Mouse (Mus musculus) kidney, embryonic 15.5 days (tissue): Measurements from ENCODE around the gene Yjefn3. TPM values are rescaled to one million over a fixed set of nuclear protein-coding genes. Genes with fewer than 3 reads are reported as not detected.

Experiments
- ATAC-seq: fragments of 200-750 bp; cut with Nextera tagmentation; replicated peaks from 2 replicates; pipeline ENCODE4 v1.8.0; 2017; ENCODE audit warnings: moderate TSS enrichment; ENCODE audit not compliant: low FRiP score
- H3K27ac ChIP-seq: fragments of 300-500 bp; sonication (generic); 2 replicates; pipeline ENCODE4 v1.5.1; 2015; ENCODE audit warnings: mild to moderate bottlenecking, inconsistent platforms
- H3K27me3 ChIP-seq: fragments of 300-500 bp; sonication (generic); 2 replicates; pipeline ENCODE4 v1.6.1; 2015; ENCODE audit warnings: inconsistent platforms
- H3K36me3 ChIP-seq: fragments of 300-500 bp; sonication (generic); 2 replicates; pipeline ENCODE4 v1.6.1; 2015; ENCODE audit warnings: inconsistent platforms
- H3K4me1 ChIP-seq: fragments of 300-500 bp; sonication (generic); 2 replicates; pipeline ENCODE4 v1.6.1; 2015; ENCODE audit warnings: inconsistent platforms
- H3K4me2 ChIP-seq: fragments of 300-500 bp; sonication (generic); 2 replicates; pipeline ENCODE4 v1.6.1; 2015; ENCODE audit warnings: moderate library complexity, mild to moderate bottlenecking, inconsistent platforms
- H3K4me3 ChIP-seq: fragments of 300-500 bp; sonication (generic); replicated peaks from 2 replicates; pipeline ENCODE4 v1.5.1; 2015; ENCODE audit warnings: mild to moderate bottlenecking, inconsistent platforms
- H3K9ac ChIP-seq: fragments of 300-500 bp; sonication (generic); 2 replicates; pipeline ENCODE4 v1.6.1; 2015; ENCODE audit warnings: mild to moderate bottlenecking, inconsistent platforms
- H3K9me3 ChIP-seq: fragments of 300-500 bp; sonication (generic); replicated peaks from 2 replicates; pipeline ENCODE4 v1.6.1; 2016; ENCODE audit warnings: inconsistent platforms
- WGBS: fragments of 180-500 bp; shearing (Covaris S2); methylation state at CpG from one replicate; pipeline ENCODE4 v1.1.7; 2015; ENCODE audit warnings: mixed read lengths; 5-methylcytosine and 5-hydroxymethylcytosine counted together
- polyA plus RNA-seq: library from polyadenylated mRNA; unstranded; fragments of >200 nt; fragmentation: Nextera tagmentation; extraction: Ambion mirVana; gene quantifications from 2 replicates; pipeline ENCODE4 v1.2.1, GENCODE M21; 2015

Yjefn3 gene
- polyA plus RNA-seq, 1 experiment from 2014 or later: 5.2 TPM

DNA sequence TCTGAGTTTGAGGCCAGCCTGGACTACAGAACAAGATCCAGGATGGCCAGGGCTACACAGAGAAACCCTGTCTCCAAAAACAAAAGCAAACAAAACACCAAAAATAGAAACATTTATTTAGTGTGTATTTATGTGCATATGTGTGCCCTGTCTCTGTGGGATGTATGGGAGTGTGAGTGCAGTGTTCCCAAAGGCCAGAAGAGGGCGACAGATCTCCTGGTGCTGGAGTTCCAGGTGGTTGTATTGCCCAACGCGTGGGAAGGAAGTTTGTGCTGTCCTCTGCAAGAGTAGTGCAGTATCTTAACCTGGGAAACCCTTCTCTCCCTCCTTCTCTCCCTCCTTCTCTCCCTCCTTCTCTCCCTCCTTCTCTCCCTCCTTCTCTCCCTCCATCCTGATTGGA, 52.6 kb downstream of the Yjefn3 start:
- Histone ChIP-seq H3K27me3 (no peaks in the 10 kb centered on the region), H3K9ac (no peak overlapping the region), H3K4me1 (no peaks in the 10 kb centered on the region), H3K9me3 (no peaks in the 10 kb centered on the region), H3K36me3 (no peaks in the 10 kb centered on the region), H3K4me2 (no peak overlapping the region), H3K4me3 (no peak overlapping the region), H3K27ac (no peak overlapping the region)
- no peak for ATAC-seq
- 47% methylated on average over 3 of the region's 3 CpGs for WGBS

DNA sequence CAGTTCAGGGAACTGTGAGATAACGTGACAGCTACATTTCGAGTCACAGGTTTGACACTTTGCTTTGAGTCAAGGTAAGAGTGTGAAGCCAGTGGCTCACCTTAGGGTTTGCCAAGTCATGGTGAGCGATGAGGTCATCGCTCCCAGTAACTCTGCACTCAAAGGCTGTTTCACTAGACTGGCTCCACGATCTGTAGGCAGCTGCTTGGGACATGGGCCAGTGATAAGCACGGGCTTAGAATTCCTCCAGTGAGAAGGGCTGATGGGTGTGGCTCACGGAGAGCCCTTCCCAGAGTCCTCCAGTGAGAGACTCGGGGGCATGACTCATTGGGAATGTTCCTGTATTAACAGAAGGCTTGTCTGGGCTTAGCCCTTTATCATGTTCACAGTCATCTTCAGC, 53.6 kb downstream of the Yjefn3 start:
- H3K27ac ChIP-seq: no peak overlapping the region
- 76% methylated on average over 8 of the region's 8 CpGs for WGBS
- no peak overlapping the region for H3K9ac ChIP-seq
- no peaks in the 10 kb centered on the region for H3K27me3 ChIP-seq
- no peak overlapping the region for H3K4me3 ChIP-seq
- no peaks in the 10 kb centered on the region for H3K9me3 ChIP-seq
- no peaks in the 10 kb centered on the region for H3K36me3 ChIP-seq
- ATAC-seq: no peak
- H3K4me1 ChIP-seq: no peaks in the 10 kb centered on the region
- no peak overlapping the region for H3K4me2 ChIP-seq

DNA sequence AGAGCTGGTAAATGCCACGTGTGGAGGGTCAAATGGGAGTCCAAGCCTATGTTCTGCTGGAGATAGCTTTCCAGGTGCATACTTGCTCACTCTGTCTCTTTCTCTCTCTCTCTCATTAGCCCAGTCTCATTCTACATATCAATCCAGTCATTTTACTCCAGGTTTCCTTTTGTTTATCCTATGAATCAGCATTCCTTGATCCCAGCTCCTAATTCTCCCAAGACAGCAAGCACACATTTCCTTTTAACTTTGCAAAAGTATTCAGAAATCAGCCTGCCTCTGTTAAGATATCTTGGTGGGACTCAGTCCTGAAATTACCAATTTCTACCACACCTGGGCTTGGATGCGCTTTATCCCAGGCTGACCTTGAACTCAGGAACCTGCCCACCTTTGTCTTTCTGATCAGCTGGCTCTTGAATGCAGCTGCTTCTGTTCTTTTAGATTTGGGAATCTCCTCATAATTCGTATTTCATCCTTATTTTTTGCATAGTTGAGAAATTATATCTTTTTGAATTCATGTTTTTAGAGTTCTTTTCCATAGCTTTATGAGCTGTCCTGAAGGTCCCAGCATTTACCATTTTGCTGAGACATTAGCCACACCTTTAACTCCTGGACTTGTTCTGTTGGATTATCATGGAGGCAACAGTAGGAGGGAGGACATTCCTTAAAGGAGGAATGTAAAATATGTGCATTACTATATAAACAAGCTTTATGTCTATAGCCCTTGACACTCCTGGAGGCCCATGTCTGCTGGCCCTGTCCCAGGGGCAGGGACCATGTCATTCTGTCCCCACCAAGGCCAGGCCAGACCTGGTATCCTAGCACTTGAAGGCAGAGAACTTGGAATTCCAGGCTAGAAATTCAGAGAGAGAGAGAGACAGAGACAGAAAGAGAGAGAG, 55.1 kb downstream of the Yjefn3 start:
- Histone ChIP-seq H3K4me3 (no peak overlapping the region), H3K36me3 (no peaks in the 10 kb centered on the region), H3K27me3 (no peaks in the 10 kb centered on the region), H3K4me2 (no peak overlapping the region), H3K9me3 (no peaks in the 10 kb centered on the region), H3K27ac (no peak overlapping the region), H3K4me1 (no peaks in the 10 kb centered on the region), H3K9ac (no peak overlapping the region)
- no peak for ATAC-seq
- 66% methylated on average over 3 of the region's 3 CpGs for whole genome bisulfite sequencing

Other genes with a start within 250 kb of the Yjefn3 start
- gene Zfp964, start 248.2 kb downstream of the Yjefn3 start, polyA plus RNA-seq: 2.3 and 2.5 TPM in 2 replicates
- 28.7 and 30.9 TPM in 2 replicates for gene Zfp869, start 192.0 kb downstream of the Yjefn3 start, polyA plus RNA-seq
- gene Zfp963, start 152.7 kb downstream of the Yjefn3 start, polyA plus RNA-seq: 5.7 and 5.8 TPM in 2 replicates
- gene Gm20422, start 127.8 kb downstream of the Yjefn3 start, polyA plus RNA-seq: 1.8 TPM in 1 of 2 replicates, not detected in the other
- 47.9 and 54.3 TPM in 2 replicates for gene Atp13a1, start 111.5 kb downstream of the Yjefn3 start, polyA plus RNA-seq
- gene Zfp866, start 111.5 kb downstream of the Yjefn3 start, polyA plus RNA-seq: 29.8 and 30.1 TPM in 2 replicates
- gene Gmip, start 94.0 kb downstream of the Yjefn3 start, polyA plus RNA-seq: 9.5 and 10.1 TPM in 2 replicates
- gene Lpar2, start 80.3 kb downstream of the Yjefn3 start, polyA plus RNA-seq: 0.62 and 0.84 TPM in 2 replicates
- gene Pbx4, start 70.2 kb downstream of the Yjefn3 start, polyA plus RNA-seq: 8.3 and 8.9 TPM in 2 replicates
- gene Cilp2, start 15.0 kb downstream of the Yjefn3 start, polyA plus RNA-seq: 0.88 and 0.98 TPM in 2 replicates
- 3.4 and 4.6 TPM in 2 replicates for gene Tssk6, start 528 bp downstream of the Yjefn3 start, polyA plus RNA-seq
- 205 and 210 TPM in 2 replicates for gene Ndufa13, start 154 bp downstream of the Yjefn3 start, polyA plus RNA-seq
- 40.0 and 42.2 TPM in 2 replicates for gene Gatad2a, start 93.7 kb upstream of the Yjefn3 start, polyA plus RNA-seq
- gene Mau2, start 140.0 kb upstream of the Yjefn3 start, polyA plus RNA-seq: 51.7 and 55.7 TPM in 2 replicates
- 44.1 and 48.7 TPM in 2 replicates for gene Sugp1, start 140.1 kb upstream of the Yjefn3 start, polyA plus RNA-seq
- gene Tm6sf2, start 170.2 kb upstream of the Yjefn3 start, polyA plus RNA-seq: 1.0 TPM in 2 replicates
- gene Hapln4, start 180.7 kb upstream of the Yjefn3 start, polyA plus RNA-seq: 0.35 TPM in 1 of 2 replicates, not detected in the other
- gene Ncan, start 218.2 kb upstream of the Yjefn3 start, polyA plus RNA-seq: 0.32 and 0.64 TPM in 2 replicates
- gene Nr2c2ap, start 228.6 kb upstream of the Yjefn3 start, polyA plus RNA-seq: 31.4 and 34.8 TPM in 2 replicates
- 18.3 and 22.7 TPM in 2 replicates for gene Rfxank, start 236.4 kb upstream of the Yjefn3 start, polyA plus RNA-seq
- gene Borcs8, start 236.8 kb upstream of the Yjefn3 start, polyA plus RNA-seq: 45.0 and 47.8 TPM in 2 replicates
- 0.17 and 0.29 TPM in 2 replicates for gene Mef2b, start 237.0 kb upstream of the Yjefn3 start, polyA plus RNA-seq